Mouse (Mus musculus) megakaryocyte, embryonic 14.5 days (primary cell): ENCODE results near the gene Glipr1. TPM values are rescaled to one million over a fixed set of nuclear protein-coding genes. Genes with fewer than 3 reads are reported as not detected.
A peak's percentile ranks its signal among the peaks of the same experiment; 100 is the strongest.

Experiments
- H3K27me3 ChIP-seq: replicated peaks from 2 replicates; pipeline ENCODE3; 2012; ENCODE audit warnings: inconsistent platforms
- H3K36me3 ChIP-seq: replicated peaks from 2 replicates; pipeline ENCODE3; 2012; ENCODE audit warnings: low read length, inconsistent platforms, mixed read lengths
- H3K4me1 ChIP-seq: 2 replicates; pipeline ENCODE4 v1.6.1; 2012; ENCODE audit warnings: inconsistent platforms
- H3K4me3 ChIP-seq: replicated peaks from 2 replicates; pipeline ENCODE3; 2012; ENCODE audit warnings: moderate library complexity, mild to moderate bottlenecking, inconsistent platforms
- H3K9me3 ChIP-seq: 2 replicates; pipeline ENCODE4 v1.6.1; 2012; ENCODE audit warnings: inconsistent platforms
- FLI1 ChIP-seq: IDR thresholded peaks from 2 replicates; pipeline ENCODE4 v1.6.1; 2012; ENCODE audit warnings: low read length, inconsistent platforms, mixed read lengths
- GATA1 ChIP-seq: IDR thresholded peaks from 3 replicates; pipeline ENCODE4 v1.6.1; 2012; ENCODE audit warnings: mixed read lengths, low read length, inconsistent platforms, borderline replicate concordance
- polyA plus RNA-seq: library from polyadenylated mRNA; stranded (reverse); fragments of >175 nt; gene quantifications from 2 replicates; pipeline ENCODE4 v1.2.3, GENCODE M21; 2012; ENCODE audit warnings: low replicate concordance; ENCODE audit not compliant: insufficient read depth

Glipr1 gene
- polyA plus RNA-seq, 1 experiment = 2.8 TPM

DNA sequence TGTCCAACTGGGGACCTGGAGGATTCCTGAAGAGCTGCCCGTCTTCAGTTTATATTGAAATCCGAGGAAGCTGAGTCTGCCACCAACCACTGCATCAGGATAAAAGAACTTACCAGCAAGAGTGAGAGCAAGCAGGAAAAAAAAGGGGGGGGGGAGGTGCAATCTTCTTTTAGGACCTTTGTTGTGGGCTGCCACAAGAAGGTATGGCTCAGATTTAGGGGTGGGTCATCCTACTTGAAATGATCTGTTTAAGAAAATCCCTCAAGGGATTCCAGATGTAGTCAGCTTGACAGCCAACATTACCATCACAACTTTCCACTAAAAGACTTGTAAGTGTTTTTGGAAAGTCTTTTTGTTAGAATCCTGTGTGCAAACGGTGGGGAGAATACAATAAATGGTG is 2.7 kb downstream of the Glipr1 start:
- Histone ChIP-seq H3K4me3 (no peak overlapping the region), H3K9me3 (no peaks in the 10 kb centered on the region), H3K36me3 (no peaks in the 10 kb centered on the region), H3K27me3 (no peaks in the 10 kb centered on the region), H3K4me1 (peaks cover 72% of the 10 kb centered on the region)
- TF ChIP-seq GATA1 (no peak), FLI1 (no peak)

DNA sequence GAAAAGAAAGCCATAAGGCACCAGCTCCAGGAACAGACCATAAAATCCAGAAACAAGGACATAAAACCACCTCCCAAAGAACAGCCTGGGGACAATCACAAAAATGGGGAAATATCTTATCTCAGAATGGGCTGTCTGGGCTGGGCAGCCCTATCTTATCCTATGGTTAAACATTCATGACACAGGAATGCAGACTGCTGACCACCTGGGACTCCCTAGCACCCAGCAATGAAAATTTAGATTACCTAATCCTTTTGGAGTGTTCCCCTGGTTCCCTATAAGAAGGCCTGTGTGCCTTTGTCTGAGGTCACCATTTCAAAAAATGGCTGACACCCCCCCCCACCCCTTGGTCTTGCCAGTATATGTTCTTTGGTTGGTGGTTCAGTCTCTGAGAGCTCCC is 4.8 kb downstream of the Glipr1 start:
- Histone ChIP-seq H3K4me1 (peaks cover 82% of the 10 kb centered on the region), H3K27me3 (no peaks in the 10 kb centered on the region), H3K36me3 (peaks cover 12% of the 10 kb centered on the region), H3K4me3 (no peak overlapping the region), H3K9me3 (no peaks in the 10 kb centered on the region)
- TF ChIP-seq FLI1 = no peak
- no peak for TF ChIP-seq GATA1

DNA sequence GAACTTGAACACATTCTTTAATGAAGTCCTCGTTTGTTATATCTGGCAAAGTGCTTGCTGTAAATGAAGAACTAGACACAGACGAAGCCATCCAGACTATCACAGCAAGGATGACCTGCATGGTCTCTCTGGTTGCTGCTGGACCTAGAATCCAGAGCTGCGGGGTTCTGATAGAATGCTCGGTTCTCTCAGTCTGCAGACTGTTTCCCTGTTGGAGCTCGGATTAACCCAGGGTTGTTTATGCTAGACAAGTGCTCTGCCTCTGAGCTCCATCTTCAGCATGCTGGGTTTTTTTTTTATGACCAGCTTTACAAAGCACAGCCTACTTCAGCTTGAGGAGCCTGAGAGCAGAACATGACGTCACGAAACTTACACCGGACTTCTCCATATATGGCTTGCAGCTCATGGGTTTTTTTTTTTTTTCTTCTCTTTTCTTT is 5.5 kb downstream of the Glipr1 start:
- Histone ChIP-seq H3K9me3 (no peaks in the 10 kb centered on the region), H3K4me1 (peaks cover 75% of the 10 kb centered on the region), H3K36me3 (peaks cover 19% of the 10 kb centered on the region), H3K4me3 (peak overlapping the region; percentile 92), H3K27me3 (no peaks in the 10 kb centered on the region)
- TF ChIP-seq GATA1 = no peak
- TF ChIP-seq FLI1 = no peak

DNA sequence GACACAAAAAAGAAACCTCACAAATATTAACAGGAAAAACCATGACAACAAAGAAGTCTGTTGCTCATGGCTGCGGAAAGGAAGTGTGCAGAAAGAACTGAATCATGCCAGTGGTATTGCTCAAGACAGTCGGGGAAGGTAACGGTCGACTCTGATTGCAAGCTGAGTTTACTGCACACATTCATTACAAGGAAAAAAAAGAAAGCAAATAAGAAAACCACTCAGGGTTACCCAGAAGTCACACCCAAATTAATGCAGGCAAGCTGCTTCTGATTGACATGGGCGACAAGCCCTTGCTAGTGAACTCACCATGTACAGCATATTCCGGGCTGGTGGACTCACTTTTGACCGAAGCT is 5.9 kb downstream of the Glipr1 start:
- Histone ChIP-seq H3K27me3 (no peaks in the 10 kb centered on the region), H3K36me3 (peaks cover 23% of the 10 kb centered on the region), H3K4me1 (peaks cover 71% of the 10 kb centered on the region), H3K9me3 (no peaks in the 10 kb centered on the region), H3K4me3 (peak overlapping the region; percentile 92)
- TF ChIP-seq FLI1 = no peak
- TF ChIP-seq GATA1 = no peak

DNA sequence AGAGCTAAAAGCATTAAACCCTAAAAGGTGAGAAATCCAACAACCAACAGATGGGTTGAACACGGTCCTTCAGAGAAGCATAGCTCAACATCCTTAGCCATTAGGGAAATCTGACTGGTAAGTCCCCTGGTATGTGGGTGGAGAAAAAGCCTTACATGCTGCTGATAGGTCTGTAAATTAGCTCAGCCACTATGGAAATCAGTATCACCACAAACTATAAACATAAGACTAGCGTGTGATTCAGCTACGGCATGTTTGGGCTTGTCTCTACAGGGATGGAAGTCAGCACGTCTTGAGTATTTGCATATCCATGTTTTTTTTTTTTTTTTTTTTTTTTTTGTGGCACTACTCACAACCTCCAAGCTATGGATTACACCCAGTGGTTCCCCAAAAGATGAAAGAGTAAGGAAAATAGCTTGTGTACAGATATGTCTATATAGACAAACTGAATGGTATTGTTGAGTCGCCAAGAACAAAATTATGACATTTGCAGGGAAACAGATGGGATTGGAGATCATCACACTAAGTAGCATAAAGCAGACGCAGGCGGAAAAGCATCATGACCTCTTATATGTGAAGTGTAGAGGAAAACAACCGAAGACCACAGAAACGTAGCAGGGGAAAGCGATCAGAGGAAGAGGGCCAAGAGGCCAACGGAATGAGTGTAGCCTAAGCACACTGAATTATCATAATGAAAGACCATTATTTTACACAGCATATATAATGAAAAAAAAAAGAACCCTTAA is 6.5 kb downstream of the Glipr1 start:
- peaks cover 28% of the 10 kb centered on the region for H3K36me3 ChIP-seq
- H3K4me3 ChIP-seq = peak overlapping the region; percentile 92
- no peaks in the 10 kb centered on the region for H3K9me3 ChIP-seq
- H3K4me1 ChIP-seq = peaks cover 68% of the 10 kb centered on the region
- no peaks in the 10 kb centered on the region for H3K27me3 ChIP-seq
- TF ChIP-seq FLI1 (no peak), GATA1 (no peak)

DNA sequence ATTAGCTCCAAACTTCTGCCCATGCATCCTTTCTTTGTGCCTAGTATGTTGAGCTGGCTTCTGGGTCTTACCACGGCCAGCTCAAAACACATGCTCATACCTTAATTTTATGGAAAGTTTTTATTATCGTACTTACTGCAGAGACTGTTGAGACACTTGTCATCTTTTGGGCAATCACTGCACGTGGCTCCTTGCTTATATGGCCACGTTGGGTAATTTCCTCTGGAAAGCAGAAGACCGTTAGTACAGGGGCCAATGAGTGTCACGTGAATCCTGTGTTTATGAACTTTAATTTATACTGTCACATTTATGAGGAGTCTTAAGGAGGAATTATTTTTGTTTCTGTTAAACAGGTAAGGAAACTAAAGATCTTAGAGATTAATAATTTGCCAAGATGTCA is 16.0 kb downstream of the Glipr1 start:
- TF ChIP-seq FLI1 = no peak
- TF ChIP-seq GATA1 = no peak

DNA sequence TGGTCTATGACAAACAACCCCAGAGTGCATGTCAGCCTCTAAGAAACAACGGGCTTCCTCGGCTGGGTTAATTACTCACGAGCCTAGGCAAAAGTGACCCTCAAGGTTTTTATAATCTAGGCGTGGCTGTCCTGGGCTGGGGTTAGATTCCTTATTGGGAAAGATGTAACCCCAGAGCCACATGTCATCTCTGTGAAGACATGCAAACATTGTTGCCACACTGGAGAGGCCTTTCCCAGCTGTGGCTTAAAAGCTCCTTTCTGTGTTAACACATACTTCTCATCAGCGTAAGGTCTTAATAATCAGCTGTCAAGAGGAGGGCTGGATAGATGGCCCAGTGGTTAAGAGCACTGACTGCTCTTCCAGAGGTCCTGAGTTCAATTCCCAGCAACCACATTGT is 19.4 kb downstream of the Glipr1 start:
- Histone ChIP-seq H3K36me3 (peaks cover 94% of the 10 kb centered on the region), H3K9me3 (no peaks in the 10 kb centered on the region), H3K4me1 (no peaks in the 10 kb centered on the region), H3K27me3 (no peaks in the 10 kb centered on the region), H3K4me3 (no peak overlapping the region)
- TF ChIP-seq GATA1 = no peak

More for the DNA sequence above, 16.0 kb downstream of the Glipr1 start:
- peaks cover 93% of the 10 kb centered on the region for H3K36me3 ChIP-seq
- no peaks in the 10 kb centered on the region for H3K27me3 ChIP-seq
- H3K4me3 ChIP-seq = no peak overlapping the region
- no peaks in the 10 kb centered on the region for H3K9me3 ChIP-seq
- H3K4me1 ChIP-seq = peaks cover 17% of the 10 kb centered on the region

DNA sequence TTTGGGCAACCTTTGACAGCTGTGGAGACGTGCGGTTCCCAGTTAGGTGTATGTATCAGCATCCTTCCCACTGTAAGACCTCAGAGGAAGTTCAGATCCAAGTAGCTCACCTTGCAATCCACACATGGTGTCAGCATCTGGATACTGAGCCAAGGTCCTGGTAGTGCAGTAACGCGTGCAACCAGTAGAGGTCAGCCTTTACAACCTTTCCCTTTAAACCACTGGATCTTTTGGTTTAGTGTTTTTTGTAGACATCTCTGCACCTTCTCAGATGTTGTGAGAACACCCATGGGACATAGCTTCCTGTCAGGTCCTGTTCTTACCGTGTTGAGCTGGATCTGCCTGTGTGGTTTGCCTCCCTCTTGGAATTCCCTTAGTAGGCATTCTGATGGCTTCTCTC is 24.8 kb downstream of the Glipr1 start:
- no peaks in the 10 kb centered on the region for H3K27me3 ChIP-seq
- peaks cover 27% of the 10 kb centered on the region for H3K4me1 ChIP-seq
- H3K36me3 ChIP-seq = peaks cover 71% of the 10 kb centered on the region
- no peak for TF ChIP-seq FLI1
- no peak for TF ChIP-seq GATA1
- no peaks in the 10 kb centered on the region for H3K9me3 ChIP-seq
- H3K4me3 ChIP-seq = no peak overlapping the region

DNA sequence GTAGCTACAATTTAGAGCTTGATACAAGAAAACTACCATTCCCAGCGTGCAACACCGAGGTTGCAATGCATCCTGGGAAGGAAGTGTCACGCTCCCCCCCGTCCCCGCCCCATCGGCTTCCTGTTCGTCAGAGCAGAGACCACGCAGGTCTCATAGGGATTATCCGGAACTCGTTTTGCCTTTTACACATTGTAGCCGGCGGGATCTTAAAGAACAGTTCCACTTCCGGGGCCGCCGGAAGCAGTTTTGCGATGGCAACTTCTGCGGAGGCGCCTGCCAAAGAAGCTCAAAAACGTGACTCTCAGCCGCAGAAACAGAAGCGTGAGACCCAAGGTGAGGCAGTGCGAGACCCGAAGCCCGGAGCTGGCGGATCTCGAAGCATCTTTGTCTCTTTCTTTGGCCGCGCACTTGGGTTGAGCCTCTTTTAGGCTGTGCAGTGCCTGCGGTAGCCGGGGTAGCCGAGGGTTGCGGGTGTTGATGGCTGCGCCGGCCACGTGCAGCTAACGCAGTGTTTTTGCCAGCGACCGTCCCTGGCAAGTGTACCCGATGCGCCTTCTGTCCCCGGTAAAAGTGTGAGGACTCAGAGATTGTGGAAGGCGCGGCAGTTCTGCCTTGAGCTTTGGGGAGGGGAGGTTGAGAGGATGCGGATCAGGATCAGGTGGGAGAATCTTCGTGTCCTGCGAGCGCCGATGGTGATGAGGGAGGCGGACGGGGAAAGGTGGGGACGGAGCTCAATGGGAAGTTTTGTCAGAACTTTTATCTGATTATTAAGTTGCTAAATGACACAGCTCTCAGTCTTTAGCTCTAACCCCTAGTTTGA is 29.7 kb downstream of the Glipr1 start, which contains the start of gene Krr1:
Gene Krr1 (plus strand): TSS at position 123 of the 820 bp plus-strand sequence.
- Histone ChIP-seq H3K9me3 (peaks cover 5% of the 10 kb centered on the region; the same call in 1 of the 2 replicates), H3K27me3 (peaks cover 4% of the 10 kb centered on the region), H3K4me3 (peak within 1 kb of the TSS; percentile 99), H3K36me3 (peaks cover 27% of the 10 kb centered on the region), H3K4me1 (peaks cover 31% of the 10 kb centered on the region)
- TF ChIP-seq GATA1 (no peak), FLI1 (peak; percentile 73)

DNA sequence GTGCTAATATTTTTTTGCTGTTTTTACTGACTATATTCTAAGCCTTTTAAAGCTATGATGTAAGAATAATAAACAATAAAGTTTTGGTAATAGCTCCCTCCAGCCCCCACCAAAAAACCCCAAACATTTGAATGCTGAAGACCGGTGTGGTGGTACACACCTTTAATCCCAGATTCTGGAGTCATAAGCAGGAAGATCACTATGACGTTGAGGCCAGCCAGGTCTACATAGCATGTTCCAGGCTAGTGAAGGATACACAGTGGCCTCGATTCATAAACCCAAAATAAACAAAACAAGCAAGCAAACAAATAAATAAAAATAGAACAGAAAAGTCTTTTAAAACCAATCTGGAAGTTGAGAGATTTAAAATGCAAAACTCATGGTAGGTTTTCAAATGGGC is 30.5 kb downstream of the Glipr1 start:
- Histone ChIP-seq H3K4me3 (no peak overlapping the region), H3K36me3 (peaks cover 18% of the 10 kb centered on the region), H3K4me1 (peaks cover 23% of the 10 kb centered on the region), H3K9me3 (peaks cover 5% of the 10 kb centered on the region; the same call in 1 of the 2 replicates), H3K27me3 (peaks cover 4% of the 10 kb centered on the region)
- TF ChIP-seq FLI1 (no peak), GATA1 (no peak)
